Mouse (Mus musculus) spleen, postnatal 4 days (tissue): ENCODE results near the gene Ldb2.

Experiments used
- DNase-seq, 2 experiments: peaks; one replicate each; pipeline ENCODE4 v3.0.0; 2022; ENCODE audit warnings: low spot score in 2 of 2

Ldb2 gene

GRCm38 (mm10) chr5:44645952-44646841, 153.3 kb downstream of the Ldb2 start:
- DNase-seq: no peak

GRCm38 (mm10) chr5:44643079-44643478, 156.4 kb downstream of the Ldb2 start:
- no peak for DNase-seq

GRCm38 (mm10) chr5:44641060-44641459, 158.4 kb downstream of the Ldb2 start:
- DNase-seq: no peak

GRCm38 (mm10) chr5:44635546-44635945, 163.9 kb downstream of the Ldb2 start:
- DNase-seq: no peak

GRCm38 (mm10) chr5:44629034-44629625, 170.3 kb downstream of the Ldb2 start:
- no peak for DNase-seq

- no peak for DNase-seq
Measured at GRCm38 (mm10) chr5:44627487-44627886, 172.0 kb downstream of the Ldb2 start.

- DNase-seq: no peak
Measured at GRCm38 (mm10) chr5:44626885-44627284, 172.6 kb downstream of the Ldb2 start.

- no peak for DNase-seq
Measured at GRCm38 (mm10) chr5:44626114-44626513, 173.4 kb downstream of the Ldb2 start.

- DNase-seq: no peak
Measured at GRCm38 (mm10) chr5:44615677-44616076, 183.8 kb downstream of the Ldb2 start.

- no peak for DNase-seq
Measured at GRCm38 (mm10) chr5:44608901-44609300, 190.6 kb downstream of the Ldb2 start.

GRCm38 (mm10) chr5:44601340-44601739, 198.1 kb downstream of the Ldb2 start:
- DNase-seq: no peak

GRCm38 (mm10) chr5:44593522-44594218, 205.8 kb downstream of the Ldb2 start:
- no peak for DNase-seq

GRCm38 (mm10) chr5:44590750-44591149, 208.7 kb downstream of the Ldb2 start:
- DNase-seq: no peak

- no peak for DNase-seq
Measured at GRCm38 (mm10) chr5:44589318-44589717, 210.2 kb downstream of the Ldb2 start.

- no peak for DNase-seq
Measured at GRCm38 (mm10) chr5:44586571-44586970, 212.9 kb downstream of the Ldb2 start.

- DNase-seq: no peak
Measured at GRCm38 (mm10) chr5:44579899-44580459, 219.5 kb downstream of the Ldb2 start.

- DNase-seq: no peak
Measured at GRCm38 (mm10) chr5:44576682-44577349, 222.7 kb downstream of the Ldb2 start.

- DNase-seq: no peak
Measured at GRCm38 (mm10) chr5:44574681-44575080, 224.8 kb downstream of the Ldb2 start.

- no peak for DNase-seq
Measured at GRCm38 (mm10) chr5:44553765-44554352, 245.6 kb downstream of the Ldb2 start.

- no peak for DNase-seq
Measured at GRCm38 (mm10) chr5:44553155-44553554, 246.3 kb downstream of the Ldb2 start.

GRCm38 (mm10) chr5:44552121-44552520, 247.4 kb downstream of the Ldb2 start:
- DNase-seq: no peak
